Mouse (Mus musculus) embryo, embryonic 9.5 days (tissue): ENCODE measurements around the gene Dll4.

ENCODE experiments used
- DNase-seq: peaks from one replicate; pipeline ENCODE4 v3.0.0-alpha.2; 2017; ENCODE audit errors: extremely low spot score

Dll4 gene

GRCm38 (mm10) chr2:119334964-119335525 is 9.5 kb downstream of the Dll4 start:
- no peak for DNase-seq

GRCm38 (mm10) chr2:119335535-119335934 is 10.0 kb downstream of the Dll4 start:
- no peak for DNase-seq

- no peak for DNase-seq
Observed at GRCm38 (mm10) chr2:119336002-119336401, 10.4 kb downstream of the Dll4 start.

GRCm38 (mm10) chr2:119336470-119336869 is 10.9 kb downstream of the Dll4 start:
- DNase-seq = no peak

GRCm38 (mm10) chr2:119337425-119338265 is 12.1 kb downstream of the Dll4 start:
- DNase-seq = peak; percentile 89

- no peak for DNase-seq
Observed at GRCm38 (mm10) chr2:119344537-119345138, 19.1 kb downstream of the Dll4 start.

- peak; percentile 87 for DNase-seq
Observed at GRCm38 (mm10) chr2:119350555-119351486, 25.2 kb downstream of the Dll4 start, which contains the start of gene Chac1. Gene Chac1, plus strand, starts transcription at chr2:119351229.

GRCm38 (mm10) chr2:119353707-119354106 is 28.1 kb downstream of the Dll4 start:
- DNase-seq = no peak

- no peak for DNase-seq
Observed at GRCm38 (mm10) chr2:119355089-119355488, 29.5 kb downstream of the Dll4 start.

GRCm38 (mm10) chr2:119355651-119356050 is 30.1 kb downstream of the Dll4 start:
- DNase-seq = no peak

GRCm38 (mm10) chr2:119356310-119356709 is 30.7 kb downstream of the Dll4 start:
- DNase-seq = no peak

- DNase-seq = no peak
Observed at GRCm38 (mm10) chr2:119356805-119357204, 31.2 kb downstream of the Dll4 start.

GRCm38 (mm10) chr2:119358249-119358648 is 32.7 kb downstream of the Dll4 start:
- DNase-seq = no peak

- DNase-seq = no peak
Observed at GRCm38 (mm10) chr2:119359721-119360291, 34.2 kb downstream of the Dll4 start.

- DNase-seq = no peak
Observed at GRCm38 (mm10) chr2:119364969-119365368, 39.4 kb downstream of the Dll4 start.

GRCm38 (mm10) chr2:119367346-119367745 is 41.8 kb downstream of the Dll4 start:
- no peak for DNase-seq

- no peak for DNase-seq
Observed at GRCm38 (mm10) chr2:119370116-119370515, 44.5 kb downstream of the Dll4 start.

GRCm38 (mm10) chr2:119377286-119377685 is 51.7 kb downstream of the Dll4 start:
- no peak for DNase-seq

GRCm38 (mm10) chr2:119377826-119378225 is 52.2 kb downstream of the Dll4 start:
- no peak for DNase-seq

GRCm38 (mm10) chr2:119379455-119379854 is 53.9 kb downstream of the Dll4 start:
- DNase-seq = no peak
